Mouse (Mus musculus) ES-E14 (cell line): ENCODE data around the gene Tef.

ENCODE experiments used
- CHD2 ChIP-seq: IDR thresholded peaks from 2 replicates; pipeline ENCODE4 v1.6.1; 2014; ENCODE audit warnings: mild to moderate bottlenecking, low read depth, low read length, inconsistent platforms
- HCFC1 ChIP-seq: IDR thresholded peaks from 2 replicates; pipeline ENCODE4 v1.6.1; 2012; ENCODE audit warnings: low read length, inconsistent platforms, borderline replicate concordance; ENCODE audit not compliant: insufficient read depth
- MAFK ChIP-seq: IDR thresholded peaks from 2 replicates; pipeline ENCODE4 v1.6.1; 2014; ENCODE audit warnings: mild to moderate bottlenecking, low read depth, low read length, inconsistent platforms; ENCODE audit not compliant: insufficient read depth
- ZC3H11A ChIP-seq: IDR thresholded peaks from 2 replicates; pipeline ENCODE4 v1.6.1; 2012; ENCODE audit warnings: low read depth, mild to moderate bottlenecking, inconsistent platforms, low read length, borderline replicate concordance
- ZNF384 ChIP-seq: IDR thresholded peaks from 2 replicates; pipeline ENCODE4 v1.6.1; 2012; ENCODE audit warnings: low read depth, low read length, inconsistent platforms

- TF ChIP-seq ZC3H11A = no peak
- no peak for TF ChIP-seq ZNF384
- TF ChIP-seq MAFK = no peak
- no peak for TF ChIP-seq HCFC1
- no peak for TF ChIP-seq CHD2
Measured at GRCm38 (mm10) chr15:81796228-81796627, 6.0 kb upstream of the Tef start.
